Mouse (Mus musculus): Measurements from ENCODE around the gene Cyp26c1.

Cyp26c1 gene

GRCm38 (mm10) chr19:37698273-37699160 is 13.1 kb downstream of the Cyp26c1 start:
- DNase-seq (ENCODE audit: low spot score) = no peak

- DNase-seq (ENCODE audit: low spot score) = no peak
Measured at GRCm38 (mm10) chr19:37699711-37700110, 14.3 kb downstream of the Cyp26c1 start.

GRCm38 (mm10) chr19:37702377-37703076 is 17.1 kb downstream of the Cyp26c1 start:
- no peak for DNase-seq (ENCODE audit: low spot score)

- DNase-seq (ENCODE audit: low spot score) = no peak
Measured at GRCm38 (mm10) chr19:37703902-37704509, 18.6 kb downstream of the Cyp26c1 start.

GRCm38 (mm10) chr19:37705722-37706121 is 20.3 kb downstream of the Cyp26c1 start:
- no peak for DNase-seq (ENCODE audit: low spot score)

- DNase-seq (ENCODE audit: low spot score) = no peak
Measured at GRCm38 (mm10) chr19:37714681-37715080, 29.3 kb downstream of the Cyp26c1 start.

- no peak for DNase-seq (ENCODE audit: low spot score)
Measured at GRCm38 (mm10) chr19:37715980-37716379, 30.6 kb downstream of the Cyp26c1 start.

GRCm38 (mm10) chr19:37716524-37717175 is 31.3 kb downstream of the Cyp26c1 start:
- no peak for DNase-seq (ENCODE audit: low spot score)

- no peak for DNase-seq (ENCODE audit: low spot score)
Measured at GRCm38 (mm10) chr19:37719166-37719565, 33.8 kb downstream of the Cyp26c1 start.

GRCm38 (mm10) chr19:37724591-37724990 is 39.2 kb downstream of the Cyp26c1 start:
- no peak for DNase-seq (ENCODE audit: low spot score)

GRCm38 (mm10) chr19:37726585-37726984 is 41.2 kb downstream of the Cyp26c1 start:
- no peak for DNase-seq (ENCODE audit: low spot score)

- DNase-seq (ENCODE audit: low spot score) = no peak
Measured at GRCm38 (mm10) chr19:37727366-37727765, 42.0 kb downstream of the Cyp26c1 start.

GRCm38 (mm10) chr19:37735426-37735825 is 50.0 kb downstream of the Cyp26c1 start:
- DNase-seq (ENCODE audit: low spot score) = no peak

GRCm38 (mm10) chr19:37738575-37738974 is 53.2 kb downstream of the Cyp26c1 start:
- DNase-seq (ENCODE audit: low spot score) = no peak

- no peak for DNase-seq (ENCODE audit: low spot score)
Measured at GRCm38 (mm10) chr19:37740043-37740442, 54.7 kb downstream of the Cyp26c1 start.
